26 mouse cellular contexts compared by ENCODE assay signal in the genomic region with DNA sequence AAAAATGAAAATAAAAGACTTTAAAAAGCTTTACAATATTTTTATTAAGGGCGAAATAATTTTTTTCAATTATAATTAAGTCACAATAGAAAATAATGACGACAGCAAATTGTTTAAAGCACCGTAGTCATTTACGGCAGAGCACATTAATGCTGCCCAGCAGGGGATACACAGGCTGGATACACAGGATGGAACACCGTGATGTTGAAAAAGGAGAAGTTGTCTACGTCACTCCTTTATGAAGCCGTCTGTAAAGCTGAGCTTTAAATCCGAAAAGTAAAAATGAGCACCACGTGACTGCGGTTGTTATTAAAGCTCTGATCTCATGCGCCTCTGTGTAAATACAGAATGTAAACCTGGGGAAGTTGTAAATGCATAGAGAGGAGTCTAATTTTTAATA.
"Had no signal": no experiment of that assay in that cellular context is flagged by ENCODE, and none has a peak within 500 bp of the region (broad histone marks: within the 10 kb centered on the region; RNA-seq: fewer than 3 reads in every experiment).

No protein-coding gene starts in this region.

- H3K27ac ChIP-seq: gastrocnemius, adult 2 months; heart, embryonic 10.5 days; hindbrain, embryonic 10.5 days; hindbrain, embryonic 12.5 days; hindbrain, embryonic 14.5 days; intestine, embryonic 15.5 days; layer of hippocampus, adult 2 months; left cerebral cortex, adult 2 months; limb, embryonic 10.5 days; limb, embryonic 12.5 days had no signal

- ATAC-seq: hindbrain, embryonic 16.5 days; inflammation-experienced regulatory T-cells, adult 6 months; intestine, embryonic 15.5 days; intestine, postnatal 0 days had no signal

- H3K9me3 ChIP-seq: heart, embryonic 10.5 days; heart, embryonic 12.5 days; hindbrain, embryonic 10.5 days; hindbrain, embryonic 12.5 days; intestine, embryonic 15.5 days; limb, embryonic 10.5 days; limb, embryonic 12.5 days had no signal

- H3K4me1 ChIP-seq: heart, embryonic 10.5 days; heart, embryonic 12.5 days; hindbrain, embryonic 12.5 days; intestine, embryonic 15.5 days; limb, embryonic 10.5 days had no signal

- H3K36me3 ChIP-seq: heart, embryonic 10.5 days; heart, embryonic 12.5 days; hindbrain, embryonic 12.5 days; intestine, embryonic 15.5 days; limb, embryonic 10.5 days had no signal

- H3K4me3 ChIP-seq: gastrocnemius, adult 2 months; heart, embryonic 10.5 days; heart, embryonic 12.5 days; hindbrain, embryonic 10.5 days; hindbrain, embryonic 12.5 days; intestine, embryonic 15.5 days; layer of hippocampus, adult 2 months; left cerebral cortex, adult 2 months; limb, embryonic 10.5 days; limb, embryonic 12.5 days had no signal

- H3K4me2 ChIP-seq: heart, embryonic 12.5 days; hindbrain, embryonic 12.5 days; hindbrain, embryonic 14.5 days; intestine, embryonic 15.5 days; limb, embryonic 12.5 days; liver, embryonic 11.5 days had no signal

- H3K9ac ChIP-seq: heart, embryonic 12.5 days; hindbrain, embryonic 12.5 days; hindbrain, embryonic 14.5 days; intestine, embryonic 15.5 days; limb, embryonic 12.5 days had no signal

- DNase-seq: gastrocnemius, adult 2 months; gastrocnemius, postnatal 14 days; gastrocnemius, postnatal 36 days; heart, adult 18-20 months; heart, postnatal 10 days; heart, postnatal 4 days; kidney, adult 18-20 months; kidney, adult 8-10 months; kidney, postnatal 10 days; kidney, postnatal 25 days; kidney, postnatal 4 days; liver had no signal

- H3K27me3 ChIP-seq: heart, embryonic 12.5 days; hindbrain, embryonic 12.5 days; intestine, embryonic 15.5 days; limb, embryonic 12.5 days had no signal
